Mouse (Mus musculus) liver, embryonic 14.5 days (tissue): ENCODE results near the gene Scrt2.

Experiments used
- CTCF ChIP-seq: IDR thresholded peaks from 2 replicates; pipeline ENCODE4 v1.5.1; 2016; ENCODE audit warnings: antibody characterized with exemption, low read depth, control low read depth
- EP300 ChIP-seq: IDR thresholded peaks from 2 replicates; pipeline ENCODE4 v1.6.1; 2016; ENCODE audit warnings: antibody characterized with exemption, low read depth

DNA sequence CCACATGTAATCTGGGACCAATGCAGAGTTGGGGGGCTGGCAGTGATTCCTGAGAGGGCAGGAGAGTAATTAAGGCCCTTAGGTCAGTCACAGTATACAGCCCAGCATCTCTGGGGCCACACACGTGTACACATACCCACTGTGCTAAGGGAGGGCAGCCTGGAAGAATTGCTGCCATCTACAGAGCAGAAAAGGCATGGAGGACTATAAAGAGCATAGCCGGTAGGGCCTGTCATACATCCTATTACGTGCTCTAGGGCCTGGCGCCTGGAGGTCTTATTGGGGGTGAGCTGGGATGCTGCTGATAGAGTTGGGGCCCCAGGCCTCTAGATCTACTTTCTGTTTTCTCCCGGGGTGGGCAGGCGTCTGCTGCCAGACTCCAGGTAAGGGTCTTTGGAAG lies 5.1 kb downstream of the Scrt2 start:
- TF ChIP-seq CTCF, result no peak
- TF ChIP-seq EP300, result no peak
